Mouse (Mus musculus) liver, embryonic 11.5 days (tissue): ENCODE results near the gene Hsf5. TPM values are rescaled to one million over a fixed set of nuclear protein-coding genes. Genes with fewer than 3 reads are reported as not detected.

Experiments
- ATAC-seq: fragments of 200-750 bp; cut with Nextera tagmentation; replicated peaks from 2 replicates; pipeline ENCODE4 v1.8.0; 2017; ENCODE audit warnings: moderate number of reproducible peaks, mild to moderate bottlenecking, moderate TSS enrichment, moderate library complexity; ENCODE audit not compliant: low FRiP score
- DNase-seq: peaks from one replicate; pipeline ENCODE4 v3.0.0-alpha.2; 2017; ENCODE audit warnings: low spot score
- H3K27ac ChIP-seq: fragments of 300-500 bp; sonication (generic); 2 replicates; pipeline ENCODE4 v1.5.1; 2014; ENCODE audit warnings: mild to moderate bottlenecking, low read depth, low read length, control low read depth
- H3K27me3 ChIP-seq: fragments of 300-500 bp; sonication (generic); replicated peaks from 2 replicates; pipeline ENCODE4 v1.6.1; 2014; ENCODE audit warnings: low read length, mixed read lengths; ENCODE audit not compliant: control insufficient read depth, insufficient read depth
- H3K36me3 ChIP-seq: fragments of 300-500 bp; sonication (generic); 2 replicates; pipeline ENCODE4 v1.6.1; 2014; ENCODE audit warnings: mild to moderate bottlenecking, low read length, moderate library complexity, mixed read lengths; ENCODE audit not compliant: control insufficient read depth, insufficient read depth
- H3K4me1 ChIP-seq: fragments of 300-500 bp; sonication (generic); replicated peaks from 2 replicates; pipeline ENCODE4 v1.6.1; 2014; ENCODE audit warnings: low read length, mixed read lengths; ENCODE audit not compliant: control insufficient read depth, insufficient read depth
- H3K4me2 ChIP-seq: fragments of 300-500 bp; sonication (generic); 2 replicates; pipeline ENCODE4 v1.6.1; 2014; ENCODE audit warnings: mild to moderate bottlenecking, control low read depth, moderate library complexity
- H3K4me3 ChIP-seq: fragments of 300-500 bp; sonication (generic); 2 replicates; pipeline ENCODE4 v1.5.1; 2014; ENCODE audit warnings: low read depth, low read length, control low read depth
- H3K9ac ChIP-seq: fragments of 300-500 bp; sonication (generic); 2 replicates; pipeline ENCODE4 v1.6.1; 2014; ENCODE audit warnings: low read depth, low read length, control low read depth
- H3K9me3 ChIP-seq: fragments of 300-500 bp; sonication (generic); 2 replicates; pipeline ENCODE4 v1.6.1; 2016; ENCODE audit warnings: low read length, inconsistent platforms, mixed read lengths; ENCODE audit not compliant: control insufficient read depth
- whole genome bisulfite sequencing: fragments of 180-500 bp; shearing (Covaris S2); extraction: QIAGEN DNeasy Blood & Tissue Kit; methylation state at CpG from one replicate; pipeline ENCODE4 v1.1.7; 2014; 5-methylcytosine and 5-hydroxymethylcytosine counted together
- polyA plus RNA-seq: library from polyadenylated mRNA; unstranded; fragments of >200 nt; fragmentation: Nextera tagmentation; extraction: Ambion mirVana; gene quantifications from 2 replicates; pipeline ENCODE4 v1.2.1, GENCODE M21; 2014

Hsf5 gene
- polyA plus RNA-seq, 1 experiment from 2014 or later = 0.08 TPM

GRCm38 (mm10) chr11:87698126-87698525 is 81.2 kb downstream of the Hsf5 start:
- H3K4me1 ChIP-seq = peaks cover 41% of the 10 kb centered on the region
- H3K36me3 ChIP-seq = no peaks in the 10 kb centered on the region
- 89% methylated on average over 4 of the region's 4 CpGs for WGBS
- no peak for DNase-seq
- no peak for ATAC-seq
- H3K27me3 ChIP-seq = no peaks in the 10 kb centered on the region
- H3K4me2 ChIP-seq = no peak overlapping the region
- H3K27ac ChIP-seq = no peak overlapping the region
- no peak overlapping the region for H3K9ac ChIP-seq
- no peak overlapping the region for H3K4me3 ChIP-seq
- H3K9me3 ChIP-seq = no peaks in the 10 kb centered on the region

DNA sequence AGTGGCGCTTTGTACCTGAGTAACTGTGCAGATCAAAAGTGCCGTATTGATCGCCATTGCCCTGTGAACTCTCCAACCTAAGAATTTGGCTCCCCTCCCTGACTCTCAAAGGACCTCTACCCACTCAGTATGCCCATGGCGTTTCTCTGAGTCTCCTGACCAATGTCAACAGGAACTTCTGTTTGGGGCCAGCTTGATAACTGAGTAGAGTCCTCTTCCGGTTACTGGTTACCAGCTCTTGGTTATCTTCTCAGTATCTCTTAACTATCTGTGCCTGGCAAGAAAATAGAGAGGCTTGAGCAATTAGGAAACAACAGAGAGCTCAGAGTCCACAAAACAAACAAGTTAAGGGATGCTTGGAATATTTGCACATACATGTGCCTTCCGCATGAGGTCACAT is 84.1 kb downstream of the Hsf5 start:
- H3K27me3 ChIP-seq = no peaks in the 10 kb centered on the region
- ATAC-seq (no peak), DNase-seq (no peak)
- no peaks in the 10 kb centered on the region for H3K9me3 ChIP-seq
- no peak overlapping the region for H3K9ac ChIP-seq
- WGBS = 56% methylated on average over 6 of the region's 6 CpGs
- no peak overlapping the region for H3K4me3 ChIP-seq
- peak overlapping the region; percentile 62 for H3K27ac ChIP-seq
- no peaks in the 10 kb centered on the region for H3K36me3 ChIP-seq
- peak overlapping the region; percentile 48 for H3K4me2 ChIP-seq
- peaks cover 62% of the 10 kb centered on the region for H3K4me1 ChIP-seq

DNA sequence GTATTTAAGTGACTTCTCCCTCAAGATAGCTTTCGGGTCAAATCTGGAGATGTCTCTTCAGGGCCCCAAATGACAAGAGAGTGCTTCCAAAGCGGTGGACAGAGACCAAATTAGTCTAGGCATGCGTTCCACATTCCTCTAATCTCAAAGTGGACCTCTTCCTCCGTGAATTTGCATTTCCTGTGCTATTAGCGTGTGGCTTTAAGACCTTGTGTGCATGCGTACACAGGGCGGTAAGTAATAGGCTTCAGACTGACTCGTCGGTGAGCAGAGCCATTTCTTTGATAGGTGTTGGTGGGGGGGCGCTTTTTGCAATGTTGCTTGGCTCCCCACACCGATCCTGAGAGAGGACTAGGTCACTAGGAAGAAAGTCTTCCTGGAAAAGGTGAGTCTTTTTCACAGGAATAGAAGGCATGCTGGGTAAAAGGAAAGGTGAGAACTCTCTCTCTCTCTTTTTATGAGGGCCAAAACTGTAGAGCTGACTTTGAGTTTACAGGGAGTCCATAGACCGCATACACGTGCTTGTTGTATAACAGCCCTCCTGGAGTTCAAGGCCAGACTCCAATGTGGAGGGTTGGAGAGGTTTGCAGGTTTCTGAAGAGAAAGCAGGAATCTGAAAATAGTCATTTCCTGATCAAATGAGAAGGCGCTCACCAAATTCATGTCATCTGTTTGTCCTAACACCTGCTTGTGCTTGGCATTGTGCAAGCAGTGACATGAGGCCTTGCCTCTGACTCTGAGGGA is 85.1 kb downstream of the Hsf5 start:
- no peaks in the 10 kb centered on the region for H3K9me3 ChIP-seq
- H3K27ac ChIP-seq = peak overlapping the region; percentile 62
- no peak; the same call in 1 of the 2 replicates for ATAC-seq
- no peaks in the 10 kb centered on the region for H3K36me3 ChIP-seq
- peaks cover 56% of the 10 kb centered on the region for H3K4me1 ChIP-seq
- H3K4me2 ChIP-seq = peak overlapping the region; percentile 48
- H3K9ac ChIP-seq = peak overlapping the region; percentile 25; the same call in 1 of the 2 replicates
- no peak for DNase-seq
- peak overlapping the region; percentile 7 for H3K4me3 ChIP-seq
- no peaks in the 10 kb centered on the region for H3K27me3 ChIP-seq
- 47% methylated on average over 14 of the region's 14 CpGs for WGBS

GRCm38 (mm10) chr11:87703654-87704053 is 86.7 kb downstream of the Hsf5 start:
- H3K27me3 ChIP-seq = no peaks in the 10 kb centered on the region
- peak overlapping the region; percentile 35; the same call in 1 of the 2 replicates for H3K9ac ChIP-seq
- DNase-seq (no peak), ATAC-seq (peak; percentile 77)
- peak overlapping the region; percentile 74 for H3K27ac ChIP-seq
- H3K4me3 ChIP-seq = no peak overlapping the region
- H3K9me3 ChIP-seq = no peaks in the 10 kb centered on the region
- 70% methylated on average over 5 of the region's 5 CpGs for WGBS
- H3K4me2 ChIP-seq = peak overlapping the region; percentile 50
- no peaks in the 10 kb centered on the region for H3K36me3 ChIP-seq
- H3K4me1 ChIP-seq = peaks cover 60% of the 10 kb centered on the region

DNA sequence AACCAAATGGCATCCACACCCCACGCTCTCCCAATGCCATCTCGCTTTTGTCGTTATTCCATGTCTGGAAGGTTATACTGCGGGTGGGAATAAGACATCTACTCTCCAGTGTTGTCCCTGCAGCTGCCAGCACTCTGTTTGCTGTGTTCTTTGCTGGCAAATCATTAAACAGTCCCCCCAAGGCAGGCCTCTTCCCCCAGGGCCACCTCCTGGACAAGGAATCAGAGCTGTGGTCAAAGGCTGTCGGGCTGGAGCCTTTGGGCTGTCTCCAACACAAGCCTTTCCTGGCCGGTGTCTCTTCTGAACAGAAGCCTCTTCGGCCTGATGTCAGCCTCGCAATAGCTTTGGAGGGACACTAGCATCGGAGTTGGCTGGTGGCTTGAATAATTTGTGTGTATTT is 87.3 kb downstream of the Hsf5 start:
- H3K4me1 ChIP-seq = peaks cover 66% of the 10 kb centered on the region
- DNase-seq (no peak), ATAC-seq (no peak)
- no peak overlapping the region for H3K4me3 ChIP-seq
- H3K4me2 ChIP-seq = peak overlapping the region; percentile 50
- 67% methylated on average over 9 of the region's 9 CpGs for WGBS
- no peaks in the 10 kb centered on the region for H3K27me3 ChIP-seq
- H3K9me3 ChIP-seq = no peaks in the 10 kb centered on the region
- peak overlapping the region; percentile 35 for H3K9ac ChIP-seq
- H3K27ac ChIP-seq = peak overlapping the region; percentile 74
- H3K36me3 ChIP-seq = no peaks in the 10 kb centered on the region

DNA sequence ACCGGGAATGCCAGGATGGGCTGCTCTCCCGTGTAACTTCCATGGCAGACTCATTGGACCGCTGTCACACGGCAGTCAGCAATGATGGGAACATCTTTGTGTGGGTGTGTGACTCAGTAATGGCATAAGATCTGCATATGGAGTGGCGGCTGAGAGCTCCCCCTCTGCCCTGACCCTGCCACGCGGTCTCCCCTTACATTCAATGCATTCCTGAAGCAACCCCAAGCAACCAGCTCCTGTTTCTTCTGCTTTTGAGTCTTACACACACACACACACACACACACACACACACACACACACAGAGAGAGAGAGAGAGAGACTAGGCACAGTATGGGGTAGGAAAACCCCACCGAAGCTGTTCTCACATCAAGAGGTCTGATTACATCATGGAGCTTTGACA is 90.6 kb downstream of the Hsf5 start:
- no peak overlapping the region for H3K4me2 ChIP-seq
- H3K27me3 ChIP-seq = no peaks in the 10 kb centered on the region
- H3K9ac ChIP-seq = no peak overlapping the region
- 70% methylated on average over 8 of the region's 8 CpGs for whole genome bisulfite sequencing
- H3K4me3 ChIP-seq = no peak overlapping the region
- peaks cover 67% of the 10 kb centered on the region for H3K4me1 ChIP-seq
- H3K27ac ChIP-seq = no peak overlapping the region
- no peak for ATAC-seq
- no peaks in the 10 kb centered on the region for H3K9me3 ChIP-seq
- no peaks in the 10 kb centered on the region for H3K36me3 ChIP-seq
- DNase-seq = no peak

- H3K36me3 ChIP-seq = no peaks in the 10 kb centered on the region
- ATAC-seq (no peak), DNase-seq (no peak)
- H3K4me3 ChIP-seq = no peak overlapping the region; the same call in 1 of the 2 replicates
- WGBS = 87% methylated on average over 5 of the region's 5 CpGs
- H3K4me1 ChIP-seq = peaks cover 61% of the 10 kb centered on the region
- H3K9me3 ChIP-seq = no peaks in the 10 kb centered on the region
- no peaks in the 10 kb centered on the region for H3K27me3 ChIP-seq
- peak overlapping the region; percentile 66 for H3K4me2 ChIP-seq
- H3K9ac ChIP-seq = peak overlapping the region; percentile 34; the same call in 1 of the 2 replicates
- 0 out of 2 replicates have a peak overlapping the region, but pooled peaks have one; percentile 6 for H3K27ac ChIP-seq
These were observed 92.0 kb downstream of the Hsf5 start for GRCm38 (mm10) chr11:87708979-87709378.
